Mouse (Mus musculus) 3T3-L1 (cell line): ENCODE results near the gene Slc25a22.
"Not testable (repeated sequence)": the region's sequence is repeated elsewhere in the genome, so short reads cannot be mapped to it uniquely, and the experiment has no call there.

Source experiments
- DNase-seq: peaks from one replicate; pipeline ENCODE4 v3.0.0-alpha.2; 2015; ENCODE audit warnings: low read depth, low spot score

The Slc25a22 gene

DNA sequence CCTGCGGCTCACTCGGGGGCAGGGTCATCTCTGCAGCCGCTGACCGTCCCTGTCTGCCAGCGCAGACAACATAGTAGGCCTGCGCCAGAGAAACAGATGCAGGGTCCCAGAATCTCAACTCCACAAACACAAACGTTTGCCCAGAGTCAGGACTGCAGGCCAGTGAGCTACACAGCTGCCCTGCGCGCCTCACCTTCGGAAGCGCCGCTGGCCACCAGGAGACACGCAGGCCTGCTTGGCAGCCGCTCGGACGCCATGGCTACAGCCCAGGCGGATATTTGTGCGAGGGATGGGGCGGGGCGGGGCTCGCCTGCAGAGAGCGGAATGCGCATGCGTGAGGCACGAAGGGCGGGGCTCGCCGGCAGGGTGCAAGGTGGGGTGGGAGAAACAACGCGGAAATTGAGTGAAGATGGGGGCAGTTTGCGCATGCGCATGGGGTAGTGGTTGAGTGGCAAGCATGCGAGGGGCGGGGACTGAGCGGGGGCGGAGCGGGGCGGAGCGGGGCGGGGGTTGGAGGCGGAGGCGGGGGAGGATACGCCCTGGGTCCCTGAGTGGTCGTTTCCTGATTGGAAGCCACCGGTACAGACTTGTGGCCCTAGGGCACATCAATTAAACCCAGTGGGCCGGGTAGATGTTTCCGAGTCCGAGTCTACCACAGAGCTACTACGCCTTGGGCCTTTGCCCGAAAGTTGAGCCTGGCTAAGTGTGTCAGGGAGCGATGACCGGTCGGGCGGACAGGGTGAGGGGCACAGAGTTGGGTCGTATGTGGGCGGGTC is 23.7 kb downstream of the Slc25a22 start, which contains the start of gene Gatd1:
Gatd1 (minus strand) TSS at position 328 of the 776 bp plus-strand sequence.
- DNase-seq = peak; percentile 98

DNA sequence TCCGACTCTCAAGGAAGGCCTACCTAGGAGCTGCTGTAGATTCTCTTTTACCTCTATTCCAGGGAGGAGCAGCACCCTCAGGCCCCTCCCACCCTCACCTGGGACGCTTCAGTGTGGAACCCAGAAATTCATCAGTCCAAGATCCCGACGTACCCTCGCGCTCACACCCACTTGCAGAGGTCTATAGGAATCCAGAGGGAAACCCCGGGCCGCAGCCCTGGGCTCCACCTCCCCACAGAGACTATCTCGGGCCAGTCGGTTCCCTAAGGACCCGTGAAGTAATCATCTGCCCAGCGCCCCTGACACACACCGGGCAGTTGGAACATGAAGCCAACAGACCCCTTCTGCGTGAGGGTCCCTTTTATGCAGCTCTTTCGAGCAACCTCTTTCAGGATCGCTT is 24.4 kb downstream of the Slc25a22 start:
- DNase-seq = peak; percentile 48

DNA sequence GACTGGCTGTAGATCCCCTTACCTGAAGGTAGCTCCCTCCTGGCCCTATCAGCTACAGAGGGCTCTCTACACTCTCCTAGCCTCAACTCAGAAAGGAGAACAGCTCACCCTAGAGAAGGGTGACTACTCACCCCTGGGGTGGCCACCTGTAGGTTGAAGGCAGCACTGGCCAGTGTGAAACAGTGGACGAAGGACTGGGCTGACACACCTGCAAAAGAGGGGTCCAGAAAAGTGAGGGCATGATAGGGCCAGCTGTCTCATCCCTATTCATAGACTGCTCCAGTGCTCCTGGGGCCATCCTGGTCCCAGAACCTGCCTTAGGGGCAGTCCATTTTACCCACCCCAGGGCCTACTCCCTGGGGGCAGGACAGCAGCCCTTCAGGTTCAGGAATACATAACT is 26.0 kb downstream of the Slc25a22 start:
- no peak for DNase-seq

DNA sequence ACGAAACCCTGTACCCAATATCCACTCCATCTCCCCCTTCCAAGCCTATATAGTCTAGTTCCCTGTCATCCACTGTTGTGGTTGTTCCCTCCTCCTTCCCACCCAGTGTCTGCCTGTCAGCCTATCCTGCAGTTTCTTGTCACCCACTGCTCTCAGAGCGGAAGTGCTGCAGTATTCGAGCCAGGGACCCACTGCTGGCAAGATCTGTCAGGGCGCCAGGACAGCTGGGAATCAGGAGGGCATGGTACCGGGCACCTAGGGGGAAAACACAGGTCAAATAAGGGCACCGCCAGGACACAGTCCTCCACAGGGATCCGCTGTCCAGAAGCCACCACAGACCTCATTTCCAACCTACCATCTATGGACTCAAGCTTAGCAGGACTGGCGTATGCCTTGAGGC is 27.1 kb downstream of the Slc25a22 start:
- no peak for DNase-seq

DNA sequence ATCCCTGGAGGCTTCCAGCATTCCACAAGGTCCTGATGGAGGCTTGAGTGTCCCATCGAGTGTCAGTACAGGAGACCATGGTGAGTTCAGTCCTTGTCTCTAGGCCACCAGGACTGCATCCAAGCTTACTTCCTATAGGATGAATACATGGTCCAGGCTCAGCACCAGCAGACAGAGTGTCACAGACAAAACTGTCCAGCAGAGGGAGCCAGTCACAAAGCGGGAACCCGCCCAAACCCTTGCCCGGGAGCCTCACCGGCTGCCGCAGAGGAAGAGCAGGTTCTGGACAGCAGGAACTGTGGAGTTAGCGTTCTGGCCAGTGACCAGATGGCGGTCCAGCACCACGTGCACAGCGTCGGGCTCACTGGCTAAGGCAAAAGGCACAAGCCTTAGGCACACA is 28.9 kb downstream of the Slc25a22 start:
- peak; percentile 89 for DNase-seq

DNA sequence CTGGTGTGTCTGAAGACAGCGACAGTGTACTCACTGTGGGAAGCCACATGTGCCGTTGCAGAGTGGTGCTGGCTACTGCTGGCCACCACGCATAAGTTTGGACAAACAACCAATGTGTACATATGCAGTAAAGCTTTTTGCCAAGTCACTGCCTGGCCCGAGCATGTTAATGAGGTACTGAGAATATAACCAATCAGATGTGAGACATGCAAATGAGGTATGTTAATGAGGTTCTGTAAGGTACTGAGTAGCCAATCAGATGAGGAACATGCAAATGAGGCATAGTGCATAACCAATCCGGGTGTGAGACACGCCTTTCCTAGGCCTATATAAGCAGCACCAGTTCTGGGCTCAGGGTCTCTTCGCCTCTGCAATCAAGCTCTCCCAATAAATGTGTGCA is 30.0 kb downstream of the Slc25a22 start:
- DNase-seq = not testable (repeated sequence)

DNA sequence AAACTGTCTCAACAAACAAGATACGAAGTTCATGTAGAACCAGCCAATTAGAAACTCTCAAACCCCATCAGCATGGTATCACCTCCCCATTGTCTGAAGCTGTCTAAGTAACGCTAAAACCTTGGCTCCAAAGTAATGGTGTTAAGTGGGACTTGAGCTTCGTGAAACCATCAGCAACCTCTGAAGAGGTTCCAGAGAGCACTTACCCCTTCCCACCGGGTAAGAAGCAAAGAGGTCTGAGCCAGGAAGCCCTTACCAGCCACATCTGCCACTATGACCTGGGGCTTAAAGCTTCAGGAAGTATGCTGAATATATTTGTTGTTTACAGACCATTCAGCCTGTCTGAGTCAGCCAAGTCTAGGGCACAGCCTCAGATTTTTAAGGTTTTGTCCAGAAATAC is 32.2 kb downstream of the Slc25a22 start:
- no peak for DNase-seq

DNA sequence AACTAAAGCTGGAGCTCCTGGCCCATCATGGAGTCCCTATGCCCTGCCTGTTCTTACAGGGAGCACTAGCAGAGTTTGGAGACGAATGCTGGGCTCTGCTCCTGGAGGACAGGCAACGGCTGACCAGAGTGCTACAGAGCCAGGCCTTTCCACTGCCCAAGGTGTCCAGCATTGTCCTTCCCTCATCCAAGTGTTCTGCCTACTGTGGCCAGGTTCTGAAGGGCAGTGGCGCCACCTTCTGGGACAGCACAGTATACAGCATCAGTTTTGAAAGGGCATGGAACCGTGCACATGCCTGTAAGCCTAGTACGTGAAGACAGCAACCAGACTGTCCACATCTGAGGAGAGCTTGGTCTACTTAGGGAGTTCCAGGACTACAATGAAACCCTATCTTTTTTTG is 34.4 kb downstream of the Slc25a22 start:
- peak; percentile 75 for DNase-seq

DNA sequence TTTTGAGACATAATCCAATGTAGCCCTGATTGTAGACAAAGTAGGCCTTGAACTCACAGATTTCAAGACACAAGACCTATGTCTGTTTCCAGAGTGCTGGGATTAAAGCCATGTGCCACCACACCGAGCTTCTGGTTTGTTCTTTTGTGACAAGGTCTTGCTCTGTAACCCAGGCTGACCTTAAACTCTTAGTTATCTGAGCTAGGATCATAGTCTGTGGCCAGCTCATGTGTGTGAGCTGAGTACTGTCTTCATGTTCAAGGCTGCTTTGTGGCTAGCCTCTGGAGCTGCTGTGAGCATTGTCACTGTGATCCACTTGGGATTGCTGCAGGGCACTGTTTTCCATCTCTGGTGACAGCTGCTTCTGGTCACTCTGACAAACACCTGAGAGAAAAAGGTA is 42.3 kb downstream of the Slc25a22 start:
- DNase-seq = no peak

DNA sequence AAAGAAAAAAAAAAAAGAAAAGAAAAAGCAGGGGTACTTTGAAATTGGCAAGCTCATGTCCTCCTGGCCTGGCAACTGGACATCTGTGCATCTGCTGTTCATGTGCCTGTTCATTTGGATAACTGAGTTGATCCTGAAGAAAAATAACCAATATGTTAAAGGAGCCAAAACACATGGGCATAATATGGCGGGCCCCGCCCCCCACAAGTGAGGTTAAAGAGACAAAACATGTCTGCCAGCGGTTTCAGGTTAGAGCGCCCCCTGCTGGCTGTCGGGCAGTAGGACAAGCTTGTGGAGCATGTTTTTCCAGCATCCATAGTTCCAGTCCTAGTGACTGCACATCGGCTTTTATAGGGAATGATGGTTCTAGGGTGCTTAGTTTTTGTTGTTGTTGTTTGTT is 42.9 kb downstream of the Slc25a22 start:
- peak; percentile 78 for DNase-seq

DNA sequence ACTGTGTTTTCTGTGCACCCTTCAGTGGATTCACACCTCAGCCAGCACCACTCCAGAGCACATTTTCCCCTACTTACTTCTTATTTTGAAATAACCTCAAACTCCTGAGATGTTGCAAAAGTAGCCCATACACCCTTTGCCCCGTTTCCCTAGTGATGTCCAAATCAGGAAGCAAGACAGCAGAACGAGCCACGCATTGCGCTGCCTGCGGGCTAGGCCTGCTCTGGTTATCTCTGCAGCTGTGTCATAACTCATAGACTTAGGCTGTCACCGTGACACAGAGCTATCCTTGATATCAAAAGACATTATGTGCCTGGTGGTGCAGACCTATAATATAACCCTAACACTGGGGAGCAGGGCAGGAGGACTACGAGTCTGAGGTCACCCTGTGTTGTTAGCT is 43.5 kb downstream of the Slc25a22 start:
- no peak for DNase-seq

DNA sequence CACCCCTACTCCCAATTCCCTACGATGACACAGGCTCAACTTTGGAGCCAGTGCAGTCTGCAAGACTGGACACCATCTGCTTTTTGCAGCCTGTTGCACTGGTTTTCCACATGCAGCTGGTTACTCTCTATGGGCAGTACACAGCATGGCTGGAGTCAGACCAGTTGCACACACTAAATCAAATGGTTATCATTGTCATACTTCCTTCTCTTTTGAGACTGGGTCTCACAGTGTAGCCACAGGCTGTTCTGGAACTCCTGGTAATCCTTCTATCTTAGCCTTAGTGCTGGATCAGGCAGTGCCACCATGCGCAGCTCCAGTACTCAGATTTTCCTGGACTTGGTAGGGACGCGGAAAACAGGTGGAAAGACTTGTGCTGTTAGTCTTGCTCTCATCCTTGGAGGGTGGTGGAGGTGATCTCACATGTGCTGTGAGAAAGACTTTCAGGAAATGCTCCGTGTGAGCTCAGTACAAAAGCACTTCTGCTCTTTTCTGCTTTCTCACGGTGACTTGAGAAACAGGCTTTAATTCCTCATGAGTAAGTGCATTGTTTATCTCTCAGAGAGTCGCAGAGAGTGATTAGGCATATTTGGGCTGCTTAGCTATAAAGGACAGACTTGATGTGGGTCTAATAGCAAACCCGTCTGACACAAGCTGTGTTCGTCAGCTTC is 45.0 kb downstream of the Slc25a22 start:
- DNase-seq = no peak

DNA sequence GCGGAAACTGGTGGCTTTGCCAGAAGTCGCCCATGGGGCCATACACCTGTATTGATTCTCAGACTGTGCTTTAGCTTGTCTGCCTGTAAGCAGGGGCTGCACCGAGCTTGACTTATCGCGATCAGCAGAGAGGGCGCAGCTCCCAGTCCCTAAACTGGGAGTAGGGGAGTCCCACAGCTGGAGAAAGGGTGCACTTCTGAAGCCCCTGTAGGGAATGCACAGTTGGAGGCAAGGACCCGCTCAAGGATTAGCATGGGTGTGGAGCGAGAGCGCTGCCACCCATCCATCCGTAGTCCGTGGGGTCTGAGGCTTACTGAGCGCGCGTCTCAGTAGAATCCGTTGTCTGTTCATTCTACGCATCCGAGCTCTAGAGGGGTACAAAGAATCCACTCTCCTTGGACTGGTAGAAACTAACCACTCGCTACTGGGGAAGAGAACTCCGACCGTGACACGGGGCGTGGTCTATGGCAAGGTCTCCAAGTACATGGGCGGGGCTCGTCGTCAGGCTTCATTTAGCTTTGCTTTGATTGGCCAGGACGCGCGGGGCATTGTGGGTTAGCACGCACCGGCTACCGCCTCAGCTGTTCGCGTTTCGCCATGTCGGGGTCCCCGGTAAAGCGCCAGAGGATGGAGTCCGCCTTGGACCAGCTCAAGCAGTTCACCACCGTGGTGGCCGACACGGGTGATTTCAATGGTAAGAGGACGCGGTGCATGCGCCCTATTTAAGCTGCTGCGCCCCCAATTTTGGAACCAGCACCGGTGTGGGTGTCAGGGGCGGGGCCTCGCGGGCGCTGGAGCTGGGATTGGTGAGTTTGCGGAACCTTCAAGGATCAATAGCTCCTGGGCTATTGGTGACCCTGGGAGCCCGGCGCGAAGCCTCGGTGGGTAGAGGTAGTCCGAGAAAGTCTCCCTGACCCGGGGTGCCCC is 45.8 kb downstream of the Slc25a22 start, which contains the start of gene Taldo1:
Taldo1 (plus strand) TSS at position 575 of the 927 bp plus-strand sequence.
- DNase-seq = peak; percentile 95

DNA sequence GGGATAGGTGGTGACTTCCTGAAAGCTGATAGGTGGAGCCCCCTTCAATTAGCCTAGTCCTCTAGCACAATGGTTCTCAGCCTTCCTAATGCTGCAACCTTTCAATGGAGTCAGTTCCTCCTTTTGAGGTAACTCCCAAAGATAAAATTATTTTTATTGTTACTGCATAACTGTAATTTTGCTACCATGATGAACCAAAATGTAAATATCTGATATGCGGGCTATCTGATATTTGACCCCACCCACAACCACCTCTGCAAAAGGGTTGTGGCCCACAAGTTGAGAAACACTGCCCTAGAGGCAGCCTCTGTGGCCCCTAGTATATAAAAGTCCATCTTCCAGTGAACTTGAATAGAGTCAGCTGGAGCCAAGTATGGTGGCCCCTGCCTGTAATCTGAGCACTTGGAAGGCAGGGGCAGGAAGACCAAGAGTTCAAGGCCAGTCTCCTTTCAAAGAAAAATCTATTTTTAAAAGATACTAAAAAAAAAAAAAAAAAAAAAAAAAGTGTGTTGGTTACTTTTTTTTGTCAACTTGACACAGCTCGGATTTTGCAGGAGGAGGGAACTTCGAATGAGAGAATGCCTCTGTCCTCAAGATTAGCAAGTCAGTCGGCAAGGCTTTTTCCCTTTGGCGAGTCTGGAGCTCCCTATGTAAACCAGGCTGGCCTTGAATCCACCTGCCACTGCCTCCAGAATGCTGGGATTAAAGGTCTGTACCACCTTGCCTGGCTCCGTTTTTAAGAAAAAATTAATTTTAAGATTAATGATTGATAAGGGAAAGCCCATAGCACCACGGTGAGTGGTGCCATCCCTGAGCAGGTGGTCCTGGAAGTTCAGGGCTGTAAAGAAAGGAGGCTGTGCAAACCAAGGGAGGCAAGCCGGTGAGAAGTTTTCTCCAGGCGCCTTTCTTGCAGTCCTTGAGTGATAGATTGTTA is 47.1 kb downstream of the Slc25a22 start:
- DNase-seq = no peak

DNA sequence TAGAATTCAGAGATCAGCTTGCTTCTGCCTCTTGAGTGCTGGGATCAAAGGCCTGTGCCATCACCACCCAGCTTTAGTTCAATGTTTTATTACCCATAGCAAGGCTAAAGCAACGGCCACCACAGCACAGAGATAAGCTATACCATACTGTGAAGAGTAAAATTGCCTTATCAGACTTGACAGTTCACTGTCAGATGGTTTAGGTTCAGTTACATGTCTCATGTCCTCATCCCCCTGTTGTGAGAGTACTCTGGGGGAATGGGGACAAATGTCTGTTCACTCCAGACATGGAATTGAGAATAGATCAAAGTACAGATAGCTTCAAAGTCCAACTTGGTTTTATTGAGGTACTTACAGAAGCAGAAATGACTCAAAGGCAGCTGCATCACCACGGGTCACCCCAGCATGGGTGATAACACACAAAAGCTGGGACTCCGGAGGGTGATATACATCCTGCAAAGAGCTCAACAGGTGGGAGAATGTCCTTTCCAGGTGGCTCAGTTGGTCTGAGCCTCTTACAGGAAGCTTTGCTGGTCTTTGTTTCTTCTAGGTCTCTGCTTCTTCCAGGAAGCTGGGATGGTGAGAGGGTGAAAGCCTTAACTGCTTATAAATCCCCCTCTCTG is 49.1 kb downstream of the Slc25a22 start:
- no peak for DNase-seq

DNA sequence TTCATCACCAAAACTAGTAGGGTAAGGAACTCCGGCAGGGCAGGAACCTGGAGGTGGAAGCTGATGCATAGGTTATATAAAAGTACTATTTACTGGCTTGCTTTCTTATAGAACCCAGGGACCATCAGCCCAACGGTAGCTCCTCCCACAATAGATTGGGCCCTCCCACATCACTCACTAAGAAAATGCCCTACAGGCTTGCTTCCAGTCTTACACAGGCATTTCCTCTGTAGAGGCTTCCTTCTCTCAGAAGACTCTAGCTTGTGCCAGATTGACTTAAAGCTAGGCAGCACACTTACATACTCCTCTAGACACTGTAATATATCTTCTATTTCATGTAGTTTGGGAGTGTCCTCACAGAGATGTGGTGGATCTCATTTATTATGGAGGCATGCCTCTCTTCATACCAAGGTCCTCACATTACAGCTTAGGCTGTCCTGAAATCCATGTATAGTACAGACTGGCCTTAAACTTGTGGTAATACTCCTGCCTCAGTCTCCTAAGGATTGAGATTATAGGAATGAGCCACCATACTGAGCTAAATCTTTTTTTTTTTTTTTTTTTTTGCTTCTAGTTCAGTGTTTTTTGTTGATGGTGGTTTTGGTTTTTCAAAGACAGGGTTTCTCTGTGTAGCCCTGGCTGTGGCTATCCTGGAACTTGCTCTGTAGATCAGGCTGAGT is 49.7 kb downstream of the Slc25a22 start:
- DNase-seq = no peak

DNA sequence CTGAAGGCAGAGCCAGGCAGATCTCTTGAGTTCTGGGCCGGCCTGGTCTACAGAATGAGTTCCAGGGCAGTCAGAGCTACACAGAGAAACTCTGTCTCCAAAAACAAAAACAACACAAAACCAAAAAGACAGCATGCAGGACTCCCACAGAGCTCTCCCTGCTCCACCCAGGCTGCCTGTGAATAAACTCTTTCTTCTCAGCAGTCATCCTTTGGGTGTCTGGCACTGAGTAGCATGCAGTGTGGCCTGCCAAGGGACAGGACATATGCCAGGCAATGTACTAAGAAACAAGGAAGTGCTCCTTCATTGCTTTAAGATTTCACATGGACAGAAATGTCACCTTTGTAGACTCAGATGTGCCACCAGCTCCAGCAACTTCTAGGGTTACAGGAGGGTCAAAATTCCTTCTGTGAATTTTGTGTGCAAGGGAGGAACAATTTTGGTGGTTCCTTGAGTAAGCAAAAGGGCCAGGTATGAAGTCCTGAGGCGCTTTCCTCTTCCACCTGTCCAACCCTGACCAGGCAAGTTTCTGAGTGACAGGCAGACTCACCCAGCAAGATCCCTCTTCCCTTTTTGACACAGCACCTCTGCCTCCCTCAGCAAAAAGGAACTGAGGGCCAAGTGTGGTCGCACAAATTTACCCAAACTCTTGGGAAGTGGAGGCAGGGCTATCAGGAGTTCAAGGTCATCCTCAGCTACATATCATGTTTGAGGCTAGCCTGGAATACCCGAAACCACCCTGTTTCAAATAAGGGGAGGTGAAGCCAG is 56.4 kb downstream of the Slc25a22 start:
- no peak for DNase-seq
